7 mouse cellular contexts compared by ENCODE assay signal in genomic region chr10:86686017-86686360, GRCm38 (mm10). TPM values are rescaled to one million over a fixed set of nuclear protein-coding genes. Genes with fewer than 3 reads are reported as not detected.
DNase-seq lines count a peak whose midpoint lies in the region; ATAC-seq and TF ChIP-seq lines count a peak whose summit lies in the region.
"Not testable (repeated sequence)": the region's sequence is repeated elsewhere in the genome, so short reads cannot be mapped to it uniquely, and the experiment has no call there.

No protein-coding gene starts in this region.

- not testable (repeated sequence) for H3K27me3 ChIP-seq in forebrain, embryonic 10.5 days (ENCODE audit: poor library complexity, severe bottlenecking); heart, embryonic 14.5 days (ENCODE audit: control insufficient read depth, insufficient read depth, low read length); intestine, embryonic 15.5 days (replicated peaks); limb, embryonic 15.5 days; midbrain, embryonic 10.5 days (ENCODE audit: low read depth, poor library complexity, severe bottlenecking); neural tube, embryonic 15.5 days (replicated peaks)

- H3K9me3 ChIP-seq in forebrain, embryonic 10.5 days; heart, embryonic 14.5 days (ENCODE audit: control insufficient read depth, low read length); intestine, embryonic 15.5 days; limb, embryonic 15.5 days; midbrain, embryonic 10.5 days (replicated peaks); neural tube, embryonic 15.5 days (replicated peaks): not testable (repeated sequence)

- peak overlapping the region; percentile 80 for H3K9ac ChIP-seq in heart, embryonic 14.5 days (ENCODE audit: low read length)
- peak overlapping the region; percentile 83 for H3K9ac ChIP-seq in intestine, embryonic 15.5 days
- H3K9ac ChIP-seq in limb, embryonic 15.5 days = not testable (repeated sequence)
- H3K9ac ChIP-seq in neural tube, embryonic 15.5 days (replicated peaks) = peak overlapping the region; percentile 73

- H3K4me2 ChIP-seq in heart, embryonic 14.5 days (ENCODE audit: low read length) = peak overlapping the region; percentile 74
- peak overlapping the region; percentile 82 for H3K4me2 ChIP-seq in intestine, embryonic 15.5 days (replicated peaks)
- peak overlapping the region; percentile 69 for H3K4me2 ChIP-seq in limb, embryonic 15.5 days
- H3K4me2 ChIP-seq in neural tube, embryonic 15.5 days = peak overlapping the region; percentile 77

- not testable (repeated sequence) for TF ChIP-seq CTCF in bone marrow macrophage, adult 2 months (IDR thresholded peaks at IDR 0.05; ENCODE audit: low read depth, low read length)

- not testable (repeated sequence) for H3K4me1 ChIP-seq in bone marrow macrophage, adult 2 months (ENCODE audit: control insufficient read depth, insufficient read depth, low read length); heart, embryonic 14.5 days (ENCODE audit: control insufficient read depth in 2 of 2, insufficient read depth in 2 of 2, low read length in 2 of 2); intestine, embryonic 15.5 days (replicated peaks); limb, embryonic 15.5 days; midbrain, embryonic 10.5 days; neural tube, embryonic 15.5 days
- H3K4me1 ChIP-seq in forebrain, embryonic 10.5 days = peaks cover 11% of the 10 kb centered on the region

- DNase-seq in forebrain, embryonic 10.5 days (ENCODE audit: extremely low spot score, low spot score); midbrain, embryonic 10.5 days (ENCODE audit: low spot score): not testable (repeated sequence)

- H3K36me3 ChIP-seq in forebrain, embryonic 10.5 days (replicated peaks) = peaks cover 16% of the 10 kb centered on the region
- peaks cover 15% of the 10 kb centered on the region for H3K36me3 ChIP-seq in heart, embryonic 14.5 days (ENCODE audit: control insufficient read depth, insufficient read depth, low read length)
- not testable (repeated sequence) for H3K36me3 ChIP-seq in intestine, embryonic 15.5 days
- H3K36me3 ChIP-seq in limb, embryonic 15.5 days = peaks cover 13% of the 10 kb centered on the region
- peaks cover 17% of the 10 kb centered on the region for H3K36me3 ChIP-seq in midbrain, embryonic 10.5 days
- peaks cover 11% of the 10 kb centered on the region for H3K36me3 ChIP-seq in neural tube, embryonic 15.5 days

- TF ChIP-seq POLR2A in bone marrow macrophage, adult 2 months (IDR thresholded peaks at IDR 0.05; ENCODE audit: borderline replicate concordance, low read depth, low read length) = not testable (repeated sequence)

- peak; percentile 33; the same call in 1 of the 2 replicates for ATAC-seq in heart, embryonic 14.5 days (ENCODE audit: insufficient number of reproducible peaks, insufficient read depth, low FRiP score, low read depth)
- peak; percentile 13; the same call in 1 of the 2 replicates for ATAC-seq in intestine, embryonic 15.5 days
- not testable (repeated sequence) for ATAC-seq in limb, embryonic 15.5 days (ENCODE audit: insufficient number of reproducible peaks, low FRiP score, low TSS enrichment, low read depth); neural tube, embryonic 15.5 days (ENCODE audit: low FRiP score)

- whole genome bisulfite sequencing in forebrain, embryonic 10.5 days = 29% methylated on average over 9 of the region's 9 CpGs
- 27% methylated on average over 9 of the region's 9 CpGs for WGBS in heart, embryonic 14.5 days
- 20% methylated on average over 9 of the region's 9 CpGs for WGBS in intestine, embryonic 15.5 days
- WGBS in limb, embryonic 15.5 days = 22% methylated on average over 9 of the region's 9 CpGs
- 33% methylated on average over 9 of the region's 9 CpGs for WGBS in midbrain, embryonic 10.5 days
- WGBS in neural tube, embryonic 15.5 days = 23% methylated on average over 9 of the region's 9 CpGs

- H3K4me3 ChIP-seq in bone marrow macrophage, adult 2 months (ENCODE audit: insufficient read depth, low read length) = peak overlapping the region; percentile 97
- peak overlapping the region; percentile 75 for H3K4me3 ChIP-seq in forebrain, embryonic 10.5 days
- H3K4me3 ChIP-seq in heart, embryonic 14.5 days (ENCODE audit: control insufficient read depth in 1 of 2, insufficient read depth in 1 of 2, low read depth in 1 of 2, low read length in 2 of 2) = peak overlapping the region; percentile 59 to 60
- H3K4me3 ChIP-seq in intestine, embryonic 15.5 days (replicated peaks) = peak overlapping the region; percentile 73
- peak overlapping the region; percentile 72 for H3K4me3 ChIP-seq in limb, embryonic 15.5 days
- peak overlapping the region; percentile 78 for H3K4me3 ChIP-seq in midbrain, embryonic 10.5 days
- peak overlapping the region; percentile 65 for H3K4me3 ChIP-seq in neural tube, embryonic 15.5 days (replicated peaks)

- H3K27ac ChIP-seq in bone marrow macrophage, adult 2 months (ENCODE audit: insufficient read depth, low read depth, low read length); heart, embryonic 14.5 days (replicated peaks in 1 of 2; ENCODE audit: control insufficient read depth in 1 of 2, insufficient read depth in 1 of 2, low read depth in 2 of 2, low read length in 2 of 2); intestine, embryonic 15.5 days; limb, embryonic 15.5 days; neural tube, embryonic 15.5 days (replicated peaks): not testable (repeated sequence)
- peak overlapping the region; percentile 95 for H3K27ac ChIP-seq in forebrain, embryonic 10.5 days
- H3K27ac ChIP-seq in midbrain, embryonic 10.5 days (replicated peaks) = peak overlapping the region; percentile 95

RNA-seq across cellular contexts. Expression of gene Hsp90b1, which starts 19.3 kb away (rescaled TPM):
- 458 and 473 TPM in 2 replicates for polyA plus RNA-seq in bone marrow macrophage, adult 2 months (2012; ENCODE audit: insufficient read depth, insufficient read length, missing spikeins)
- 572 and 613 TPM in 2 replicates for polyA plus RNA-seq in forebrain, embryonic 10.5 days (2016; fragmentation: Nextera tagmentation; extraction: Ambion mirVana)
- polyA plus RNA-seq in heart, embryonic 14.5 days (2014; fragmentation: Nextera tagmentation; extraction: Ambion mirVana) = 317 and 318 TPM in 2 replicates
- 754 and 764 TPM in 2 replicates for polyA plus RNA-seq in intestine, embryonic 15.5 days (2015; fragmentation: Nextera tagmentation; extraction: Ambion mirVana)
- 622 and 662 TPM in 2 replicates for polyA plus RNA-seq in limb, embryonic 15.5 days (2015; fragmentation: Nextera tagmentation; extraction: Ambion mirVana)
- 515 and 591 TPM in 2 replicates for polyA plus RNA-seq in midbrain, embryonic 10.5 days (2016; fragmentation: Nextera tagmentation; extraction: Ambion mirVana)
- 337 and 397 TPM in 2 replicates for polyA plus RNA-seq in neural tube, embryonic 15.5 days (2015; fragmentation: Nextera tagmentation; extraction: Ambion mirVana)

RNA-seq across cellular contexts. Expression of gene Ttc41, which starts 19.6 kb away (rescaled TPM):
- 0.89 and 1.8 TPM in 2 replicates for polyA plus RNA-seq in bone marrow macrophage, adult 2 months (2012; ENCODE audit: insufficient read depth, insufficient read length, missing spikeins)
- polyA plus RNA-seq in forebrain, embryonic 10.5 days (2016; fragmentation: Nextera tagmentation; extraction: Ambion mirVana) = 2.6 and 3.2 TPM in 2 replicates
- polyA plus RNA-seq in heart, embryonic 14.5 days (2014; fragmentation: Nextera tagmentation; extraction: Ambion mirVana) = 1.5 and 1.6 TPM in 2 replicates
- 1.6 and 2.0 TPM in 2 replicates for polyA plus RNA-seq in intestine, embryonic 15.5 days (2015; fragmentation: Nextera tagmentation; extraction: Ambion mirVana)
- polyA plus RNA-seq in limb, embryonic 15.5 days (2015; fragmentation: Nextera tagmentation; extraction: Ambion mirVana) = 0.69 and 0.98 TPM in 2 replicates
- polyA plus RNA-seq in midbrain, embryonic 10.5 days (2016; fragmentation: Nextera tagmentation; extraction: Ambion mirVana) = 3.3 and 4.0 TPM in 2 replicates
- polyA plus RNA-seq in neural tube, embryonic 15.5 days (2015; fragmentation: Nextera tagmentation; extraction: Ambion mirVana) = 2.2 and 2.3 TPM in 2 replicates
